Mouse (Mus musculus) adrenal gland, adult 8-10 months (tissue): ENCODE data around the gene Dnajc3. TPM values are rescaled to one million over a fixed set of nuclear protein-coding genes. Genes with fewer than 3 reads are reported as not detected.
"Not testable (repeated sequence)": the region's sequence is repeated elsewhere in the genome, so short reads cannot be mapped to it uniquely, and the experiment has no call there.

Source experiments
- DNase-seq: peaks from one replicate; pipeline ENCODE4 v3.0.0; 2022
- total RNA-seq, 4 experiments: library from RNA; stranded (reverse); gene quantifications; 2 replicates each; pipeline ENCODE4 v1.2.4; 2022

Gene Dnajc3
- total RNA-seq, 4 experiments from 2014 or later = 63.6 to 72.6 (median 67.7) TPM

DNA sequence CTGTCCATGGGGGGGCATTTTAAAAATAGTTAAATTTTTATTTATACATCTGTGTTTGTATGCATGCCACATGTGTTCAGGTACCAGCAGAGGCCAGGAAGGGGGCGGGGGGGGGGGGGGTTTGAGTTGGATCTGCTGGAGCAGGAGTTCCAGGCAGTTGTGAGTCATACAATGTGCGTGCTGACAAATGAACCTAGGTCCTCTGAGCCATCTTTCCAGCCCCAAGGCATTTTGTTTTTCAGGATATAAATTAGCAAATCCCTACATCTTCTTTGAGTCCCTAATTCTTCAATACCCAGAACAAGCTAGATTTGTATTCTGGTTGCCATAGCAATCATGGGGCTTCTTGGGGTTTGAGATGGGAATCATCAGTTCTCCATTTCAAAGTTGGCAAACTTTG is 6.6 kb upstream of the Dnajc3 start:
- no peak for DNase-seq

DNA sequence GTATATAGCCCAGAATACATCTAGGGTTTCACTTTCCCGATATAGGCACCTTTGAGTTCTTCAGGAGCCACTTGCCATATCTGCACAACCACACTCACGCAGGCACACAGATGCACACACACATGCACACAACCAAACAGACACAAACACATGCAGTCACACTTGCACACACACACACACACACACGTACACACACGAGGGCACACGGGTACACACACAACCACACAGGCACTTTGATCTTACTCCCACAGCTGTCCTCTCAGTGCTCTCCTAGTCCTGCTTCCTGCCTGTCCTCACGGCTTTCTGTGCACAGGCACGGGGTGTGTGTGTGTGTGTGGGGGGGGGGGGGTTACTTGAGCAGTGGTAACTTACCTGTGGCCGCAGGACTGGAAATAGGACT is 4.8 kb upstream of the Dnajc3 start:
- DNase-seq = no peak

DNA sequence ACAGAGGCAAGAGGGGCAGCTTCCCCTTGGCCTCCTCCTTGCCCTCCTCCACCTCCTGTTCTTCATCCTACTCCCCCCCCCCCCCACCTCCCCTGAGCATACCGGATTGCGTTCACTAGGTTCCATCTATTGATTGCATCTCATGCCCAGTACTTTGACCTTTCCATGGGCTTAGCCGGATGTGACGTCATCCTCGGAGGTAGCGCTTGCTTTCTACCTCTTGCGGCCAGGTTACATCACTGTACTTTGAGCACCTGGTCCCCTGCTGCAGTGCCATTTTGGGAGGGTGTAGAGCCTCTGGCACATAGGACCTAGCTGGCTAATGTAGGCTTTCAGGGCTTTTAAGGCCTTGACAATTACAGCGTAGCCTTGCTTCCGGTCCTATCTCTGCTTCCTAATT is 3.1 kb upstream of the Dnajc3 start:
- DNase-seq = no peak

DNA sequence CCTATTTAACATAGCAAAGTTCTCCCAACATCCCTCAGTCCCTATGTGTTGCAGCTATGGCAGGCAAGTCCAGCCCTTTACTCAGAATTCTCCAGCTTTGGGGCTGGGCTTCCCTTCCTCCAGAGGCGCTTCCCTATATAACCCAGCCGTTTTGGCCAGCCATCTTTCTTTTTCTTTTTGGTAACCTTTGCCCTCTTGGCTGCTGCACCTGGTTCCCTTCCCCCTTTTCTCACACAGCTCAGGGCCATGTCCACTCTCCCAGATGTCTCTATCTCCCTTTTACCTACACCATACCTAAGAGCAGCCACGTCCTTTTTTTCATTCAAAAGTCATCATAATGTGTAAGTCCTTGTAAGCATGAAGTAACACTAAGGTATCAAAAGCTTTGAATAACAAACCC is 1.5 kb upstream of the Dnajc3 start:
- no peak for DNase-seq

DNA sequence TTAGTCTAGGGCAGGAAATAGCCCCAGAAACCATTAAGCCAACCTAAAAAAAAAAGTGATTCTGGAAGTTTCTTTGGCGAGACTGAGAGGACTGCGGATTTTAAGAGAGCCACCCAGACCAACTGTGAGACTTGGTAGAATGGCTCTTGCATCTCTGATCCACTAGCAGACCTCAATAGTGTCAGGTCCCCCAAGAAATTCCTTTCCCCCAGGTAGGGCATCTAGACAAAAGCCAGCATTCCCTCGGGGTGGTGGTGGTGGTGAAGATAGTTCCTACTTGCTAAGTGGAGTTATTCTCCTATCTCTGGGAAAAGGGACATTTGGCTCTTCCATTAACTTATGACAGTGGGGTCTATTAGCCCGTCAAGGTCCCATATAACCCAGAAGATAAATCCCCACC is 824 bp upstream of the Dnajc3 start:
- no peak for DNase-seq

DNA sequence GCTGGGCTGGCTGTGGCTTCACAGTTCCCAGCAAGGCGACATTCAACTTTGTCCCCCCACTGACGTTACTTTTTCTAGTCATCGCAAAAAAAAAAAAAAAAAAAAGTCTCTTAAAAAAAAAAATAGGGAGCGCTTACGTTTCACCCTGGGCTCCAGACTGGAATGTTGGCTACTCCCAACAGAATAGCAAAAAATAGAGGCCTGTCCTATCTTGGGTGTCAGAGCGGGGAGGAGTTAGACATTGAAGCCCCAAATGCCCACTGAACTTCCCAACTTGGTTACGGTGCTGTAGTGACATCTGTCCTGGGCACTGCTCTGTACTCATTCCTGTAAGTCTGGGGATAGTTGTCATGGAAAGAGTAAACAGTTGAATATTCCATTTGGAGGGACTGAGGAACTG is 775 bp downstream of the Dnajc3 start:
- peak; percentile 14 for DNase-seq

DNA sequence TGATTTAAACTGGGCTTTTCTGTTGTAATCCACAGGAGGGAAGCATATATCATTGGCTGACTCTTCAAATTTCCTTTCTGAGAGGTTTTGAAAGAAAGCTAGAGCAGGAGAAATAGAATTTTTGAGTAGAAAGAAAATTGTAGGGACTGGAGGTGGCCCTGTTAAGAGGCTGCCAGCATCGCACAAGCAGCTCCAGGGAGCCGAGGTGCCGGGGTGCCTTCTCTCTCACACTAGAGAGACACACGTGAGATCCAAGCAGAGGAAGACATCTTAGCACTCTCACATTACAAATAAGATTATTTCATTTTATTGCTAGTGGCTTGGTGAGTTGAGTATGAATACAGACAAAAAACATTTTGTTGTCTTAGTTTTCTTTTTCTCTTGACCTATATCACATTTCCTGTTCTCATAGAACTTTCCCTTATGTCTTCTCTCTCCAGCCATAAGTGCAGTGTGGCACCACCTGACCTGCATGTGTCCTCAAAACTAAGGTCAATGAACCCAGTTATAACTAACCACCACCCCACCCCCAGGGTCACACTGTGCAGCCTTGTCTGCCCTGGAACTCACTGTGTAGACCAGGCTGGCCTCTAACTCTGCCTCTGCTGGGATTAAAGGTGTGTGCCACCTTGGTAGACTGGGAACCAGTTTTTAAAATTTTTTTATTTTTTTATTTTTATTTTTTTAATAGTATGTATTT is 3.2 kb downstream of the Dnajc3 start:
- DNase-seq = no peak

DNA sequence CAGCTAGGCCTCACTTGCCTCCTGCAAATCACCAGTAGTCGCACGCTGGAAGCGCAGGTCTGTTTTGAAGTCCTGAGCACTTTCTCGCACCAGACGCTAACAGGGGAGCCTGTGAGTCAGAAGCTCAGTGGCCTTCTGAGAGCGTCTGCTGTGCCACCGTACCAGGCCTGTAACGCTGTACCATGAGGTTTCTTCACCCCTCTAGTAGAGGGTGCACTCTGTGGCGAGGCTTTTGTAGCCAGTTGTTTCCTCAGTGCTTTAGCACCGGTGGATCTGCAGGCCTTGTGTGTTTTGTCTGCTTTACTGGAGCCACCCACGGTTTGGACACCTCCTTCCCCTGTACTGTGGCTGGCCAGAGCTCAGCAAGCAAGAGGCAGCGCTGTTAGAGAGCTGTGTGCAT is 4.3 kb downstream of the Dnajc3 start:
- DNase-seq = no peak

DNA sequence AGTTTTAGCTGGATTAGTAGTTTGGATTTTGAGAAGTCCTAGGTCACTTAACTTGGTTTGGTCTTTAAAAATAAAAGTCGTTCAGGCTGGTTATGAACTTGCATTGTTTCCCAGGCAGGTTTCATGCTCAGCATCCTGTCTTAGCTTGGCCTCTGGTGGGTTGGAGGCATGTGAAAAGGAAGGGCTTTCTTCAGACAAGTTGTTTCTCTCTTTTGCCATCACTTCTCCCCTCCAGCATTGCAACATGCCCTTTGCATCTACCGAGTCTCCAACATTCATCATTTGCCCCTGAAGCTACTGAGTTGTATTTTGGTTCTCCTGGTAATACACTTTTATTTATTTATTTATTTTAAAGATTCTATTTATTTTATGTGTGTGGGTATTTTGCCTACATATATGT is 6.9 kb downstream of the Dnajc3 start:
- no peak for DNase-seq

DNA sequence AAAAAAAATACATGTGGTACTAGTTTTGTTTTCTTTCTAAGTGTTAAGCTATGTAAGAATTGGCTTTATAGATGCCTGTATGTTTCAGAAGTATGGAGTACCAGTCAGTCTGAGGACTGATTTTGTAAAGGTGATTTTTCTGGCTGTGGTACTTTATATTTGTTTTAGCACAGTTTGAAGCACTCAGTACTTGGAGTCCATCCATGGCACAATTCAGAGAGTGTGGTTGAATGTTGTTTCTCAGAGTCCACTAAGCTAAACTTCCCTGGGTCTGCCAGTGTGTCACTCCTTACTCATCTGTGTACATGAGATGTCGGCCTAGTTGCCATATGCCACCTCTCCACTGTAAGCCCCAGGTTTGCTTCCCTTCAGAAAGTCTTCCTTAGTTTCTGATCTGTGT is 11.1 kb downstream of the Dnajc3 start:
- DNase-seq = no peak

DNA sequence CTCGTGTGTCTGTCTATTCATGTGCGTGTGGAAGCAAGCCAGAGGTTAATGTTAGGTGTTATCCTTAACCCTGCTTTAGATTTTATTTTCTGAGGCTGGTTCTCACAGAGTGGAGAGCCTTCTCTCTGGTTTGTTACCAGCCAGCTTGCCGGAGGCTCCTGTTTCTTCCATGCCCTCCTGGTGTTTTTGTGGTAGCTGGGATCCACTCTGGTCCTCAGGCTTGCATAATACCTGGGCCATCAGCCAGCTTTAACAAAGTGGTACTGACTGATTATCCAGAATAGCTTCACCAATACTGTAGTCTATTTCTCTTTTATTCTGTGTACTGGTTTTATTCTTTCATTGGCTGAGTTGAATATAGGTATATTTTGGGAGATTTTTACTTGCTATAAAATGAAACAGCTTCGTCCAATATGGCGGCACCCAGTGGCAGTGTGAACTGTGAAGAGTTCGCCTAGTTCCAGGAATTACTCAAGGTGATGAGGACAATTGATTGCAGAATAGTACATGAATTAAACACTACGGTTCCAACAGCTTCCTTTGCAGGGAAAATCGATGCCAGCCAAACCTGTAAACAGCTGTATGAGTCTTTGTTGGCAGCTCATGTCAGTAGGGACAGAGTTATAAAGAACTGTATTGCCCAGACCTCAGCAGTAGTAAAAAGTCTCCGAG is 14.3 kb downstream of the Dnajc3 start:
- DNase-seq = no peak

DNA sequence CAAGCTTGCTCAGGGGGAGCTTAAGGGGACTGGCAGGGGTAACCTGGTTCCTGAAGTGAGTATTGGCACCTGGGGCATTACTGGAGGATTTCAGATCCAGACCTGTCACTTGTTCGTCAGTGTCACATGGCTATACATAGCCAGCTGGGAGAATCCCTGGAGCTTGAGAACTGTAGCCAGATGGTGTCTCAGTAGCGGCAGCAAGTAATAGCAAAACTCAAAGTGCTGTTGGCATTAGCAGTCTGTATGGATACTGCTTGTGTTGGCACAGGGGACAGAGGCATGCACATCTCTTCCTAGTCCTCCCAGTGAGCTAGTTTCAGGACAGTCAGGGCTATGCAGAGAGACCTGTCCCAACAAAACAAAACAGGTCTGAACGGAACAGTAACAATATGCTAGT is 20.2 kb downstream of the Dnajc3 start:
- no peak for DNase-seq

DNA sequence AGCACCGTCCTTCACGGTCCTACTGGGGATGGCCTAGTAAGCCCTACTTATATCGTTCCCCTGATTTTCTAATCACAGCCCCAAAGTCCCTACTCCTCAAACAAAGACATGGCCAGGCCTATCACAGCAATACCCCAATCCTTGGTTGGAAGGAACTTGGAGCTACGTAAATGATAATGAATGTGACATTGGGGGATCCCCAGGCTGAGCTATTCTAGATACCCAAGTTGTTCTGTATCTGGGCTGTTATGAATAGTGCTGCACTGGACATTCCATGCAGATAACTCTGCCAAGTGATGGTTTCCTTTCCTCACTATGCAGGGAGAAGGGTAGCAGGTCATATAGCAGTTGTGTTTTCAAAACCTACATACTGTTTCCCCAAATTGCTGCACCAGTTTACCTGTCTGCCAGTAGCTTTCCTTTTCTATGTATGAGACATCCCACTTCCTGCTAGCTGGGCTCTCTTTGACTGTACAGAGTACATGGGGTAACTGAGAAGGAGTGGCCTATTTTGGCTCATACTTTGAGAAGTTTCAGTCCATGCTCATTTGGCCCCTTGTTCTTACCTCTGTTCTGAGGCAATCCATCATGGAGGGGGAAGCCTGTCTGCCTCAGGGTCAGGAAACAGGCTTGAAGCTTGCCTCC is 27.7 kb downstream of the Dnajc3 start:
- DNase-seq = no peak

DNA sequence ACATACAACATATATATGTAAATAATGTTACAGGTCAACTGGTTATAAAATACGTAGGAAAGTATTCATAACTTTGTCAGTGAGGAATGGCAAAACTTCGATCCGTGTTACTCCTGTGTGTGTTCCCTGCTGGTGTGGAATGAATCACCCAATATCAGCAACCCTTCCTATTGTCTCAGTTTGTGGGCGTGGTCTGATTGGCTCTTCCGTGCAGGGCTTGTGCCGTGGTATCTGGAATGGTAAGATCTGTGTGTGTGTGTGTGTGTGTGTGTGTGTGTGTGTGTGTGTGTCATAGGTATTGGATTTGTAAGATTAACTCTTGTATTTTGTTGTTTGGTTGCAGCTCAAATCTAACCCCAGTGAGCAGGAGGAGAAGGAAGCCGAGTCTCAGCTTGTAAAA is 29.9 kb downstream of the Dnajc3 start:
- DNase-seq = no peak

DNA sequence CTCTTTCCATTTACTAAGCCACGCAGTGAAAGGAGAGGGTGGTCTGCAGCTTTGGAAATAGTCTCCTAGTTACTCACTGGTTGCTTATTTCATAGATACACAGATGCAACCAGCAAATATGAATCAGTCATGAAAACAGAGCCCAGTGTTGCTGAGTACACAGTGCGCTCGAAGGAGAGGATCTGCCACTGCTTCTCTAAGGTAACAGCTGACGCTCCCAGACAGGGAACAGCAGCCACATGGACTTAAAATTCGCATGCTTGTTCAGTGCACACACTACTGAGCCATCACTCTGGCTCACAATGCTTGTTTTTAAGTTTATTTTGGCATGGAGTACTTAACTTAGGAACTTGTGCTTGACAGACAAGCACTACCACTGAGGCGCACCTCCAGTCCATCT is 34.5 kb downstream of the Dnajc3 start:
- DNase-seq = no peak

DNA sequence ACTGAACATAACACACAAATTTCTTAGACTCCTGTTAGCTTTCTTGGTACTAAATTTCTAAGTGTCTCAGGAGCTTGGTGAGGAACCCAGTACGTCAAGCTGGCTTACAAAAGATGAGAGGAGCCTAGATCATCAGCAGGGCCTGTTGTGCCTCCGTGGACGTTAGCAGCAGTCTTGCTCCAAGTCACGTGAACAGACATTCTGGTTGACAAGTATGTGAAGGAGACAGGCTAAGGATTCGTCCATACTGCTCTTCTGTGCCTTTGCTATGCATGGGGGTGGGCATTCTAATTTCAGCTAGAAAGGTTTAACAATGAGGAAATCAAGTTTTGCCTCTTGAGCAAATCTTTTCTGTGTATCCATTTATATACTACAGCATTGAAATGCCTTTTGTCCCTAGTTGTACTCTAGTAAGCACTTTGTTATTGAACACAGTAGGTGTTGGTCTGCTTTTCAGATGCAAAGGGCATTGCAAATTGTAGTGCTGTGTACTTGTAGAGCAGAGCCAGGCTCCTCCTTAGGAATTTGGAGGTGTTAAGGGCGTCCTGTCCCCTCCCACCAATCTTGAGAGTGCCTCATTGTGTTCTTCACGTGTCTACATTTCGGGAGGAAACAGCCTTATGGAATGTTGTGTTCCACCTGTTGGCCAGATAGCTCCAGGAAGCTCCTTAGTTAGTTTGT is 39.5 kb downstream of the Dnajc3 start:
- no peak for DNase-seq

DNA sequence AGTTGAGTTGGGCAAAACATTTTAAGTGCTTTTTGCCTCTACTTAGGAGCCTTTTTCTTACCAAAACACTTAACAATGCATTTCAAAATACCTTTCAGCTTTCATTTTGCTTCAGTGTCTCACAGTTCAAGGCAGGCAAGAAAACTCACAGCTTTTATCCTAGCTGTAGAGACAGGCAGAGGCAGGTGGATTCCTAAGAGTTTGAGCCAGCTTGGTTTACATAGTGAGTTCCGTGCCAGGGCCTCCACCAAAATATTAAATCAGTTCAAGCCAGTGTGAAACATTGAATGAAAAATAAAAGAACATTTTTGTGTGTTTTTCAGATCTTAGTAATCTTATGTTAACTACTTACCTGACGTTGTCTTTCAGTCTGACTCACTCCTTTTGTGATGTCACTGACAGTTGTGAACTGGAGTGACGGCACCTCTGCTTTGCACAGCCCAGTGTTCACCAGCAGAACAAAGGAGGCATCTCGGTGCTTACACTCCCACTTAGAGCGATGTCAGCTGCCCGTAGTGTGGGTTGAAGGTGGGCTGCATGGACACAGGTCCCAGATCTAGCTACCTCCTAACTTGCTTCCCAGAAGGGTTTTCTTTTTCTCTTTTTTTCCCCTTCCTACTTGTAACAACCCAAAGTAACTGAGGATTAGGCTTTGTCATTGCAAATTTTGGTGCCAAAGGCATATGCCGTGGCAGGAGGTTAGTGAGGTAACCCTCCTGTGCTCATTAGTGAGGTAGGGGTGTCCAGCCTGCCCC is 42.0 kb downstream of the Dnajc3 start:
- DNase-seq = no peak

DNA sequence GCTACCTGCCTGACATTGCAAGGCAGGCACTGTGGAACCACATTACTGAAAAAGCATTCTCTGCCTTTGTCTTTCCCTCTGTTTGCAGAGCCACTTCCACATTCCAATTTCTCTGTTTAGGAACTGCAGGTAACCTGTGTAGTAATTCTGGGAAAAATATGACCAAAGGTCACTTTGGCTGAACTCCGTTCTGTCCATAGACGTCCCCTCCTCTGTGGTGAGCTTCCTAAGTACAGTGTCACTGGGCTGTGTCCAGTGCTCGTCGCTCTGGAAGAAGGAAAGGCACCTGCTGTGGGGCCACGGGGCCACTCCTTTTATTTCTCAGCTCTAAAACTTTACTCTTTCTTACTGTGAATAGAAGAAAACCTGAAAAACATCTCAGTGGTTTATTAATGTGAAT is 42.6 kb downstream of the Dnajc3 start:
- DNase-seq = no peak

DNA sequence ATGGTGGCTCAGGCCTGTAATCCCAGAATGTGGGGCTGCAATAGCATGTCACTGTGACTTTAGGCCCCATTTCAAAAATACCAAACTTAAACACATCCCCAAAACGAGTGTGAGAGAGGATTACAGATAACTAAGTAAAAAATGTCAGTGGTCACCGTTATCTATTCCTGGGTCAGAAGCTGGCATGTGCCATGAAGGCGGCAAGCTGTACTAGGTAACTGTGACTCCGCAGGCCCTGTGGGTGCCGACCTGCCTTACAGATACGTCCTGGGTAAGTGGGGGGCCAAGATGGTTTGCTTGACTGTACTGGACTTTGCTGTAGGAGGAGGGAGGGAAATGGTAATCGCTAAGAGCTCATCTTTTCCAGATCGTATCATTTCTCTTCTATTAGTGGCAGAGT is 43.1 kb downstream of the Dnajc3 start:
- DNase-seq = no peak

DNA sequence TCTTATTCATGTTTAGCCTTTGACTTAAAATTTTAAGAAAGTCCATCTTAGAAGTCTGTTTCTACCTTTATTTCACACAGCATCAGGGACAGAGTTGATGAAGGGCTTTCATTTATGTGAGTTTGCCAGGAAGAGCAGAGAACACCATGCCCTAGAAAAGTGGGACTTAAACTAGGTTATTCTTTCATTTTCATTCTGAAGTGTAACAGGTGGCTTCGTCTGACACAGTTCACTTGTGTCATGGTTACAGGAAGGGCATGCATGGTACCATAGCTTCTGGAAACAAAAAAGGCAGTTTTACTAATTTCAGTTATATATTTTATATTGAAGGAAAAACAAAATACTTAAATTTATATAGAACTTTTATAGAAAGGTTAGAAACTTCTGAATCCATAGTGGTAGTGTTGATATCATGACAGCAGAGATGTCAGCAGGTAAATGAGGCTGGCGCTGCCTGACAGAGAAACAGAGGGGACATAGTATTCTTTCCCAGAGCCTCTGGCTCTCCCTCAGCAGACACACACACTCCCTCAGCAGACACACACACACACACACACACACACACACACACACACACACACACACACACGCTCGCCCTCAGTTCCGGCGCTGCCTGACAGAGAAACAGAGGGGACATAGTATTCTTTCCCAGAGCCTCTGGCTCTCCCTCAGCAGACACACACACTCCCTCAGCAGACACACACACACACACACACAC is 44.1 kb downstream of the Dnajc3 start:
- DNase-seq = not testable (repeated sequence)

DNA sequence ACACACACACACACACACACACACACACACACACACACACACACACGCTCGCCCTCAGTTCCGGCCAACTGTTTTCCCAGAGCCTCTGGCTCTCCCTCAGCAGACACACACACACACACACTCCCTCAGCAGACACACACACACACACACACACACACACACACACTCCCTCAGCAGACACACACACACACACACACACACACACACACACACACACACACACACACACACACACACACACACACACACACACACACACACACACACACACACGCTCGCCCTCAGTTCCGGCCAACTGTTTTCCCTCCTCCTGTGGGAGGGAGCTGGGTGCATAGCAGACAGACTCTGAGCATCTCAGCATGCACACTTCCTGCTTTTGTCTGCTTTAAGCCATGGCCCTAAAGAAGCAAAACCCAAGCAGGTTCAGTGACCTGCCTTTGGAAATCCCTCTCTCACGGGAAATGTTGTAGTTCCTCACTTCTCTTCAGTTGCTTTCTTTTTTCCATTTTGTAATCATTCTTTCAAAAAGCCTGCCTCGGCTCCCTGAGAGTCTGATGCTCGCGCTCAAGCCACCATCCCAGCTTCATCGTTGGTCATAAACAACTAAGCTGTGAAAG is 44.8 kb downstream of the Dnajc3 start:
- not testable (repeated sequence) for DNase-seq

DNA sequence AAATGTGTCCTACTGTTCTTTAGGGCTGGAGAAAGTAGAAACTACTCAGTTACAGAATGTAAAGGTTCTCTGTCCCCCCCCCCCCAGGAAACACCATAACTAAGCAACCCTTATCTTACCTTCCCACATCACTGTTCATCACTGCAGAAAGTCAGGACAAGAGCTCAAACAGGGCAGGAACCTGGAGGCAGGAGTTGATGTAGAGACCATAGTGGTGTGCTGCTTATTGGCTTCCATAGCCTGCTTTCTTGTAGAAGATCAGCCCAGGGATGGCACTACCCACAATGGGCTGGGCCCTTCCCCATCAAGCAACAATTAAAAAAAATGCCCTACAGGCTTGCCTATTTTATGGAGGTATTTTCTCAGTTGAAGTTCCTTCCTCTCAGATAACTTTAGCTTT is 45.6 kb downstream of the Dnajc3 start:
- no peak for DNase-seq
